Mouse (Mus musculus) cortical plate, adult 2 months (tissue): ENCODE results near the gene Tsks.
A peak's percentile ranks its signal among the peaks of the same experiment; 100 is the strongest.

Experiments used
- CTCF ChIP-seq: fragments of 200-500 bp; IDR thresholded peaks from 2 replicates; pipeline ENCODE4 v1.5.1; 2011; ENCODE audit warnings: mild to moderate bottlenecking, control low read depth, low read length; ENCODE audit not compliant: insufficient read depth; ENCODE audit errors: extremely low read depth
- POLR2A ChIP-seq: fragments of 200-500 bp; IDR thresholded peaks from 2 replicates; pipeline ENCODE4 v1.6.1; 2011; ENCODE audit warnings: mild to moderate bottlenecking, low read length, control low read depth; ENCODE audit not compliant: insufficient read depth; ENCODE audit errors: extremely low read depth

- TF ChIP-seq CTCF, result no peak
- peak; percentile 12; the same call in 1 of the 2 replicates for TF ChIP-seq POLR2A
These were observed 6.9 kb downstream of the Tsks start for GRCm38 (mm10) chr7:44949922-44950321.
